Mouse (Mus musculus) left cerebral cortex, adult 6 months (tissue): ENCODE measurements around the gene Gm20388. TPM values are rescaled to one million over a fixed set of nuclear protein-coding genes. Genes with fewer than 3 reads are reported as not detected.

Experiments used
- long read RNA-seq, 2 experiments: library from polyadenylated mRNA; unstranded; transcript quantifications; one replicate each; pipeline ENCODE4 v2.0.0; 2019 to 2020
- polyA plus RNA-seq: library from polyadenylated mRNA; unstranded; fragments of <200 nt; fragmentation: Nextera tagmentation; gene quantifications from 2 replicates; pipeline ENCODE4 v1.2.3, GENCODE M21; 2021

The Gm20388 gene
- polyA plus RNA-seq, result 8.4 TPM in 1 of 2 replicates, not detected in the other
- long read RNA-seq, experiment 1, partial matches to known transcripts, result 24 of 117 reads
- long read RNA-seq, experiment 1, other reads (novel, unspliced or antisense), result 93 of 117 reads
- long read RNA-seq, experiment 2, partial matches to known transcripts, result 15 of 70 reads
- long read RNA-seq, experiment 2, other reads (novel, unspliced or antisense), result 55 of 70 reads

DNA sequence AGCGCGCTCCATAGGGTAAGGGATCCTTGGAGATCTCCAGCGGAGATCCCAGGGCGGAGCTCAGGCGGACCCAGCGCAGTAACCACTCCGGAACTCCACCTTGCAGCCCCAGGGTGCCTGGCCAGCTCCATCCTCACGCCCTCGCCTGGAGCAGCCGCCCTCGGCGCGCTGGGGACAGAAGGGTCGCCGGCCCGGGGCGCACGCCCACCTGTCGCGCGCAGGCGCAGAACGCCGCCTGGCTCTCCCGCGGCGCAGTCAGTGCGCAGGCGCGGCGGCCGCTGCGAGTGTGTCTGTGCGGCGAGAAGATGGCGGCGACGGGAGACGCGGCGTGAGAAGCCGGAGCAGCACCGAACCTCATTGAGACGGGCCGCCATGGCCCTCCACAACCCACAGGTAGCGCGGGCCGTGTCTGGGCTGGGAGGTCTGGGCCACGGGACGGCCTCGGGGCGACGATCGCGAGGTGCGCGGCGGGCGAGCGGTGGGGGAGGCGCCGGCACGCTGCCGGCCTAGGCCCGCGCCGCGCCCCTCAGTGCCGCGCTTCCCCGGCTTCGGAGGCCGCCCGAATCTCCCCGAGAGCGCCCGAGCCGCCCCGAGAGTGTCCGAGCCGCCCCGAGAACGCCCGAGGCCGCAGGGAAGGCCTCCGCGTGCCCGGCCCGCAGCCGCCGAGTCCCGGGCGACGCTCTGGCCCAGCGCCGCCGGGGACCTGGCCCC lies at the start of gene Gm20388:
Gene Gm20388, plus strand, starts transcription at position 295 of the 711 bp plus-strand sequence.

DNA sequence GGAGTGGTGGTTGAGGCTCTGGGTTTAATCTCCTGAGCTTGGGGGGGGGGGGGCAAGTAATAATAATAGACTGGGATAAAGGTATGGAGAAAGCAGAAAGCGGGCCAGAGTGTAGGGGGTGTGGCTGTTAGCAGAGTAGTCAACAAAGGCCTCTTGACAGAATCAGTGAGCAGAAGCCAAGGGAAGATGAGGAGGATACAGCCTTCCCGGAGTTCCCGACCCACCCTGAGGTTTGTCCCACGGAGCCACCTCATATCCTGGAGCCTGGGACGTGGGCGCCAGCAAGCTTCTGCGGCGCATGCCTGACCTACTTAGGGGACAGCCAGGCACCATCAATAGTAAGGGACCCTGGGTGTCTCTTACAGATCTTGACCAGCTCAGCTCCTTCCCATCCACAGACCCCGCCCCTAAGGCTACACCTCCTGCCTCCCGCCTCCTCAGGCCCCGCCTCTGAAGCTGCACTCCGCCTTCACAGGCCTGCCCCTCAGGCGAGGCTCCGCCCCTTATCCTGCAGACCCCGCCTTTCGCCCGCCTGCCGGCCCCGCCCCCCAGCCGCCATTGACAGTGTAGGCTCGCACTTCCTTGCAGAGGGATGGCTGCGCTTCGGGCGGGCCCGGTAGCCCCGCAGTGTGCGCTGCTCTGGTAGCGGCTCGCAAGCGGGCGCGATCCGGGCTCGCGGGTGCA lies 48.8 kb upstream of the Gm20388 start, which contains the start of gene Klhl36:
Gene Klhl36, plus strand, starts transcription at position 561 of the 684 bp plus-strand sequence.

DNA sequence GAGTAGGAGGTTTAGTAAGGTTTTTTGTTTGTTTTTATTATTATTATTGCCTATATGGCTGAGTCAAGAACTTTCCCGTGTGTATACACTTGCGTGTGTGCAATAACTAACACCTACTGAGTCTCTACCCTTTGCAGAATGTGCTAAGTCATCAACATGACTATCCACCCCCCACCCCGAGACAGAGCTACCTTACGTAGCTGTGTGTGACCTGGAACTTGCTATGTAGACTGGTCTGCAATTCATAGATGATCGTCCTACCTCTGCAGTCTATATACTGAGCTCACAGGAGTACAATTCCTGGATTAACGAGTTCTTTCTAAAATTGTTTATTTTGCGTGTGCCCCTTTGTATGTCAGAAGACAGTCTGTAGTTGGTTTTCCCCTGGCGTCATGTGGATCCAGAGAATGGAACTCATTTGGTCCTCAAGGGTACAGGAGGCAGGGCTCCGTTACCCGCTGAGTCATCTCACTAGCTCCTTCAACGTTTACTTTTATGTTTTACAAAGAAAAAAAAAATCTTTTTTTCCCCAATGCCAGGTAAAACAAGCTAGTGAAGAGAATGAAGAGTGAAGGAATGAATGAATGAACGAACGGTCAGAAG lies 596 bp upstream of the Gm20388 start, which contains the start of gene Usp10:
Gene Usp10, plus strand, starts transcription at position 417 of the 603 bp plus-strand sequence.

DNA sequence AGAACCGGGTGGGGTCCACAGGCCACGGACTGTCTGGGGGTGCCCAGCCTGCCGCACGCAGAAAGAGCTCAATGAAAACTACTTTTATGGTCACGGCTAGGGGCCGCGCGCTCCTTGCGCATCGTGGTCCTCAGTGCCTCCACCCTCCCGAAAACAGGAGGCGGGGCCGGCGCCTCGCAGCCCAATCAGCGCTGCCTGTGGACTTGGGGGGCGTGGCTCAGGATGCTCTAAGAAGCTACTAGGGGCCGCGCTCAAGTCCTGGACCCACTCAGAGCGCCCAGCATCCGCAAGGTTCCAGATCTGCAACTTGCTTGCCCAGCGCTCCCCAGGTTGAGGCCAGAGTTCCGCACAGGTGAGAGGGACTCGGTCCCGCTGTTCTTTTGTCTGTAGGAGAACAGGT lies 81.6 kb downstream of the Gm20388 start, which contains the start of gene Crispld2:
Gene Crispld2, plus strand, starts transcription at position 190 of the 400 bp plus-strand sequence.

DNA sequence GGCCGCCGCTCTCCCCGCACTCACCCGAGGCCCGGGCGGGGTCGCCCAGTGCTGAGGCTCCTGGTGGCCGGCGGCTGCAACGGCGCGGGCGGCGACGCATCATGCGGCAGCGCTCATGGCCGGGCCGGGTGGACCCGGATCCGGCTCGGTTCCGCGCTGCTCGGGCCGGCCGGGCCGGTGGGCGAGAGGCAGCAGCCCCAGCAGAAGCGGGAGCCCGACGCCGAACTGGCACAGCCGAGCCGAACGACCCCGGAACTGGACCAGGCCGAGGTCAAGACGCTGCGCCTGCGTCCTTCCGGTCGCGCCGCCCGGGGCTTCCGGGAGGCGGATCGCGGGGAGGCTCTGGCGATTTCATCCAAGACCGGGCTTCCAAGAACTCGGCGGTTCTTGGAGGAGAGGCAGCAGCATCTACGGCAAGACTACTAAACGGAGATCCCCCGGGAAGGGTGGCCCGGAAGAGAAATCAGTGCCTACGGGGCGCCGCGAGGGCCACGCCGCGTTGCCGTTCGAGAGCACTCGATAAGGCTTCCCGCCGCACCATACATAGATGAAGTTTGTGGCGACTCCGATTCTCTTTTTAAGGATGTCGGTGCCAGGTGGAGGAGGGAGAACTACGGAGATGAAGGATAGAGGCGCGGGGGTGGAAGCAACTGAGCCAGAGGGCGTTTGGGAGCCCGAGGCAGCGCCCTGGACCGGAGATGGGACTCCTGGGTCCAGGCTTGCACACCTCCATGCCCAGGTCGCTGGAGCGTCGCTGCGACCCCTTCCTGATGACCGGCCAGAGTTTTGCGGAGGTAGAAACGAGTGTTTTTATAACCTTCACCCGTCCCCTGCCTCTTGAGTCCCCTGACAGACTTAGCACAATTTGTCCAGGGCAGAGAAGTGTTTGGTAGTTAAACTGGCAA lies 190.7 kb downstream of the Gm20388 start, which contains the start of gene Zdhhc7:
Gene Zdhhc7, minus strand, starts transcription at position 415 of the 905 bp plus-strand sequence.

DNA sequence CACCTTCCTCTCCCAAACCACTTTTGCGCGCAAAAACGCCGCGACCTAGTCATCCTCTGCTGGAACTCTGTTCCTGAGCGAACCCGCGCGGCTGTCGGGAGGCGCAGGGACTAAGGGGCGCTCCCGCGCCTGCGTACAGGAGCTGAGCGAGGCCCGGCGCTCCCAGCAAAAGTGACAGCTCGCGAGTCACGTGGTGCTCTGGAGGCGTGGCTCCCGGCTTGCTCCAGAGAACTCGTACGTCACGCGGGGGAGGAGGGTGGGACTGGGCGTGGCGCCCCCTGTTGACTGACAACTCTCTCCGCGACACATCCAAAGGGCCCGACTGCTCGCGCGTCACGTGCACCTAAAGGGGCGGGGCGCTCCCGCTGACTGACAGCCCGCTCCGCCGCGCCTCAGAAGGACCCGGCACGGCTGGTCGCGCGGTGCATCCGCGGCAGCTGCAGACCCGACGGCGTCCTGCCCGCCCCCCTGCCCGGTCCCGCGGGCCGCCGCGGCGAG lies 203.2 kb downstream of the Gm20388 start, which contains the start of gene 6430548M08Rik:
Gene 6430548M08Rik, plus strand, starts transcription at position 395 of the 498 bp plus-strand sequence.

DNA sequence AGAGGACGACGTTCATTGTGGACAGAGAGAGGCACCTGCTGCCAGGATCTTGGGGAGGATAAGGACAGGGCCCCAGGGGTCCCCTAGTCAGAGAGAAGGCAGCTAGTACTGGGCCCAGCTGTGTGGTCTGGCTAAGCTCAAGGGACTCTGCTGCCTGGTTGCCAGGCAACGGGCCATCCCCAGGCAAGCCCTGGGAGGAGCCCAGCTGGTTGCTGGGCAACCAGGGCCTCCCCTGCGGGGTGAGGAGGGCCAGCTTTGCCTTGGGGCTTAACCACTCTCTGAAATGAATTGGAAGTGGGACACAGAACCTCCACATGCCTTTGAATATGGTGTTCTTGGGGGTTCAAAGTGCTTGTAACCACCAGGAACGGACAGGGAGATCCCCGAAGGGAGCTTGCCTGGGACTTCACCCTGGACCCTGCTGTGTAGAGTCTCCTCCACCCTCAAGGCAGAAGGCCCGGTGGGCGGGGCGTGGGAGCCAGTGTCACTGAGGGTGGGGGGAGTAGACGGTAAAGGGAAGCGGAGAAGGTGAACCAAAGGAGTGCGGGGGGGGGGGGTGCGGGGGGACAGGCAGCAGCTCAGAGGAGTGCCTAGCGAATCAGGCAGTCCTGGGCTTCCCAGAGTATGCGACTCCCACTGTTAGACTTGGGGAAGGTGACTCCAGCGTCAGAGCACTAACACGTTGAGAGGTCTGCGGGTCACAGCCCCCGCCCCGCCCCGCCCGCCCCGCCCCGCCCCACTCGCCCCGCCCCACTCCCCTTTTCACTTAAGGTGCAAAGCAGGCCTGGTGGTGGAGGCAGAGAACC lies 266.9 kb downstream of the Gm20388 start, which contains the start of gene Fam92b:
Gene Fam92b, minus strand, starts transcription at position 149 of the 806 bp plus-strand sequence.

DNA sequence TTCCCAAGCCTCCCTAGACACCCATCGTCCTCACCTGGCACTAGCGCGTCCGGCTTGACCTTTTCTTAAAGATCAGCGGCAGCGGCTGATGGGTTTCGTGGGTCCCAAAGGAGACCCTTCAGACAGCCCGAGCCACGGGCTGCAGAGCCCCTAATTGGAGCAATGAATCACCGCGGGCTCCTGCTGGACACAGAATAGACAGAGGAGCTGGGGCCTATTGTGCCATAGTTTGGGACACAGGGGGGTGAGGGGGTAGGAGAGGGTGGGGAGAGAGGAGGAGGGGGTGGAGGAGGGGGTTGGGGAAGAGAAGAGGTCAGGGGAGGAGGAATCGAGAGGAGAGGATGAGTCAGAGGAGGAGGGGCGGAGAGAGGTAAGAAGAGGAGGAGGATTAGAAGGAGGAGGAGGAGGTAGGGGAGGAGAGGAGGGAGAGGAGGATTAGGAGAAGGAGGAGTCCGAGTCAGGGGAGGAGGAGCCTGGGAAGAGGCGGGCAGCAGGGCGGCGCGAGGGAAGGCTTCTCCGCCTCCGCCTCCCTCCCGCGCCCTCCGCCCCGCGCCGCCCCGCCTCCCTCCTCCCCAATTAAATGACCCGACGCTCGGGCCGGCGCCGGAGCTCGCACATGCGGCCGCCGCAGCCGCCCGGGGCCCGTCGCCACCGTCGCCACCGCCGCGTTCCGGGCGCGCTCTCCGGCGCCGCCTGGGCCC lies 317.4 kb downstream of the Gm20388 start, which contains the start of gene Gse1:
Gene Gse1, plus strand, starts transcription at position 566 of the 701 bp plus-strand sequence.

DNA sequence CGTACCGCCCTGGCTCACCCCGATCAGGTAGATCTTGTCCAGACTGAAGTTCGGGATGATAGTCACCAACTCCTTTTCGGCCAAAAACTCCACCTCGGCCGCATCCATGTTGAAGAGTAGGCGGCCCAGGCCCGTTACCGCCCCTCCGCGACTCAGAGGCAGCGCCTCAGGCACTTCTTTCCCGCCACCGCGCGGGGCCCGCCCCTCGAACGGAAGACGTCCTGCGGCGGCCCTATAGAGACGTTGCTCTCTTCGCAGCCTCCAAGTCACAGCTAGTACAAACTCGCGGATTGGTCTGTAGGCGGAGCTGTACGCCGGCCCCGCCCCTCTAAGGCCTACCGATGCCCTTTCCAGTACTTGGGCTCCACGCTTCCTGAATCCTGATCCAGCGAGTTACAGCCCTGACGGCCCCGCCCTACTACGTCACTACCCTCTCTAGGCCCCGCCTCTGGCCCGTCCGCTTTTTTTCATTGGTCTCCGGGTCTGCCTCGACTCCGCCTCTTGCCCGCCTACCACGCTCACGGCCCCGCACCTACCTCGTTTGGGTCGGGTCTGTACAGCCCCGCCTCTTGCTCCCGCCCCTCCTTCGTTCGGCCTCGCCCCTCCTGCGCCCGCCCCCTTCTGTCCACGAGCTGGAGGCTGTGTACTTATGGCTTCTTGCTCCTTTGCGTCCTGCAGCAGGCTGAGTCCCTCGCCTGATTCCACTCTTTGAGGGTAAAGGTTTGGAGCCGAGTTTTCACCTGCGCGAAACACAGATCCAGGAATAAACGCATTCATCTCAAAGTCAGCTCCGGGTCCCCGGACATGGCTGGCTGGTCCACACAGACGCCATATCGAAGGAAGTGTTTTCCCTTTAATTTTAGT lies 678.5 kb downstream of the Gm20388 start, which contains the start of gene Gins2:
Gene Gins2, minus strand, starts transcription at position 397 of the 864 bp plus-strand sequence.

DNA sequence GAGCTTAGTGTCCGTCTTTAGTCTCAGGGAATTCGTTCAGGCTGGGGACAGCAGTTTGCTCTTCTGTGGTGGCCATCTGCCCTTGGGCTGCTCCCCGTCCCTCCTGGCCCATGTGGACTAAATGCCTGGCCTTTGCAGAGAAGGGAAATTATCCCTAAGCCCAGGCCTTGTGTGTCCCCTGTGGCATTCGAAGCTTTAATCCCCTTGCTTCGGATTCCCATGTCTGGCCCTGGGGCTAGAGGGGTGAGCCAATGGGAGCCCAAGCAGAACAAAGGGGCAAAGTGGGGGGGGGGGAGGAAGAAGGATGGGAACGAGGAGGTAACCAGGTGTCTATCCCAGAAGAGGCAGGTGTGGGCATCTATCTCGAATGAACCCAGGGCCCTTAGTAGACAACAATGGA lies 736.9 kb downstream of the Gm20388 start, which contains the start of gene 1190005I06Rik:
Gene 1190005I06Rik, minus strand, starts transcription at position 101 of the 400 bp plus-strand sequence.

DNA sequence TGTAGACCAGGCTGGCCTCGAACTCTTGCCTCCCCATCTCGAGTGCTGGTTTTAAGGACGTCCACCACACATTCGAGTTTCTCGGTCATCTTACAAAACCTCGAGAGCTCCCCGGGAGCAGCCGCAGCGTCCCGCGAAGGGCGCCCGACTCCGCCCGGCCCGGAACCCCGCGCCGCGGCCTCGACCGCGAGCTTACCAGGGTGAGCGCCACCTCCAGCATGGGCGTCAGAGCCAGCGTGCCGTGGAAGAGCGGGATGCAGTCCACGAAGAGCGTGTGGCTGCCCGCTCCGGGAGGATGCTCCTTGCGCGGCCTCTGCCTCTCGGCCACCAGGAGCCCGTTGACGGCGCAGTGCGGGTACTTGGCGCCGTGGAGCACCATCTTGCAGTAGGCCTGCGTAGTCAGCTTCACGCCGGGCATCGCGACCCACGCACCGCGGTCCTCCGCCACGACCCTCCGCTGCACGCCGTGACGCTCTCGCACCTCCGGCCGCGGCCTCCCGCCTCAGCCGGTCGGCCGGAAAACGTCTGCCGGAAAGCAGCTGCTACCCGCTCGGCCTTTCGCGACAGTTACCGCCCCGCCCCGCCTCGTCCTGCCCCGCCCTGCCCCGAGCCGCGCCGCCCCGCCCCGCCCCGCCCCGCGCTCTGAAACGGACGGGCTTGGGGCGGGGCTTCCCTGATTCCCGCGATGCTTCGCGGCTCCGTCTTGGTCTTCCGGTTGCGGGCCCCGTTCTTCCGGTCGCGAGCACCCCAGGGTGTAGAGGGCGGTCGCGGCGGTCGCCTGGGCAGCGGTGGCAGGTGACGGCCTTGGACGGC lies 757.1 kb downstream of the Gm20388 start, which contains the start of the genes Gm27021 and Cox4i1:
Gene Gm27021, minus strand, starts transcription at position 519 of the 813 bp plus-strand sequence.
Gene Cox4i1, plus strand, starts transcription at position 662 of the 813 bp plus-strand sequence.

DNA sequence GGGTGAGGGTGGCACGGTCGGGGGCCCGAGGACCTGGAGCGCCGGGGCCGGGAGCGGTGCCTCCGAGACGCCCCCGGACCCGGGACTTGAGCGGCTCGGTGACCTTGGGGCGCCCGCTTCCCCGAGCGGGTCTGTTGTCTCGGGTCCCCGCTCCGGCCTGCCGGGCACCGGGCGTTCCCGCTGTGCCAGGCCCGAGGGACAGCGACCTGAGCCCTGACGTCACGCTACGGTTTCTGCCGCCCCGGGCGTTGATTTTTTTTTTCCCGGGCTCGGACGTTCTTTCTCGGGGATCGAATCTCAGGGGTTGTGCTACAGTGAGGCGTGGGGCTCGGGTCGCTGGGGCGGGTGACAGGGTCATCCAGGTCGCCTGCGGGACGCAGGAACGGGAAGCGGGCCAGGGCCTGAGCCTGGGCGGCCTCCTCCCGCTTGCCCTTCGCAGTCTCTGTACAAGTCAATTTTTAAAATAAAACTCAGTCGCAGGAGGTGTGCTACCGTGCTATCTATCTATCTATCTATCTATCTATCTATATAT lies 757.8 kb downstream of the Gm20388 start, which contains the start of gene Emc8:
Gene Emc8, minus strand, starts transcription at position 200 of the 532 bp plus-strand sequence.

DNA sequence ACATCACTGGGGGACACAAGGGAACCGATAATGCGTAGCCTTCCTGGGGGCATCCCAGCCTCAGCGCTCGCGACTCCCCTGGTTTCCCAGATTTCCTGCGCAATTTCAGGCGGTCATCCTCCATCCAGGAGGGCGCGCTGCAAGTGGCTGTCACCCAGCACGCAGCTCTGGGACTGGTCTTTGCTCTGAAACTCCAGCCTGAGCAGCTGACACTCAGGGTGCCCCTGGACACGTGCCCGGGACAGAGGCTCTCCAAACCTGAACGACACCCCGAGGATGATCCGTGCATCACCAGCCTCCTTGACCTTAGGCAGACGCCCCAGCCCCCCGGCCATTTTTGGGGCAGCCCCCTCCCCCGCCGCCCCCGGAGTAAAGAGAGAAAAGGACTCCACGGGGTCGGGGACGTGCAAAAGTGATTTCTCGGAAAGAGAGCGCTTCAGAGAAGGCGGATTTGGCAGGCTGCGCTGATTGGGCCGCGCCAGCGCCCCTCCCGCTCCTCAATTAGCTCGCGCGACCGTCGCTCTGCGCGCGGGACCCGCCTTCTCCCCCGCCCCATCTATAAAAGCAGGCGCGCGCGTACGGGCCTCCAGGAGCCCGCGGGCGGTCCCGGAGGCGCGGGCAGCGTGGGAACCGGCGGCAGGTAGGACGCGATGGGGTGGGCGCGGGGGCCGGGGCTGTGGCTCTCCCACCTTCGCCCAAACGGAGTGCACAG lies 825.3 kb downstream of the Gm20388 start, which contains the start of gene Irf8:
Gene Irf8, plus strand, starts transcription at position 589 of the 712 bp plus-strand sequence.

DNA sequence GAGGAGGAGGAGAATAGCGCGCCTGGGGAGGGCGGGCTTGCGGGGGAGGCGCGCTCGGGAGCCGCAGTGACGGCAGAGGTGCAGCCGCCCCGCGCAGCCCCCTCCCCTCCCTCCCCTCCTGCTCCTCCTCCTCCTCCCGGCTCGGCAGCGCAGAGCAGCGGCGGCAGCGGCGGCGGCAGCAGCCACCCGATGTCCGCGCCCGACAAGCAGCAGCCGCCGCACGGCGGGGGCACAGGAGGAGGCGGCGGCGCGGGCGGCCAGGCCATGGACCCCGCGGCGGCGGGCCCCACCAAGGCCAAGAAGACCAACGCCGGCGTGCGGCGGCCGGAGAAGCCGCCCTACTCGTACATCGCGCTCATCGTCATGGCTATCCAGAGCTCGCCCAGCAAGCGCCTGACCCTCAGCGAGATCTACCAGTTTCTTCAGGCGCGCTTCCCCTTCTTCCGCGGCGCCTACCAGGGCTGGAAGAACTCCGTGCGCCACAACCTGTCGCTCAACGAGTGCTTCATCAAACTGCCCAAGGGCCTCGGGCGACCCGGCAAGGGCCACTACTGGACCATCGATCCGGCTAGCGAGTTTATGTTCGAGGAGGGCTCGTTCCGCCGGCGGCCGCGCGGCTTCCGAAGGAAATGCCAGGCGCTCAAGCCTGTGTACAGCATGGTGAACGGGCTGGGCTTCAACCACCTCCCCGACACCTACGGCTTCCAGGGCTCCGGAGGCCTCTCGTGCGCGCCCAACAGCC lies 1173.7 kb downstream of the Gm20388 start, which contains the start of gene Foxf1:
Gene Foxf1, plus strand, starts transcription at position 177 of the 742 bp plus-strand sequence.

